Mouse (Mus musculus): ENCODE measurements around the gene Gpr61. TPM values are rescaled to one million over a fixed set of nuclear protein-coding genes. Genes with fewer than 3 reads are reported as not detected.

Gene Gpr61
- polyA plus RNA-seq, 1 experiment from 2014 or later: 2.1 TPM

DNA sequence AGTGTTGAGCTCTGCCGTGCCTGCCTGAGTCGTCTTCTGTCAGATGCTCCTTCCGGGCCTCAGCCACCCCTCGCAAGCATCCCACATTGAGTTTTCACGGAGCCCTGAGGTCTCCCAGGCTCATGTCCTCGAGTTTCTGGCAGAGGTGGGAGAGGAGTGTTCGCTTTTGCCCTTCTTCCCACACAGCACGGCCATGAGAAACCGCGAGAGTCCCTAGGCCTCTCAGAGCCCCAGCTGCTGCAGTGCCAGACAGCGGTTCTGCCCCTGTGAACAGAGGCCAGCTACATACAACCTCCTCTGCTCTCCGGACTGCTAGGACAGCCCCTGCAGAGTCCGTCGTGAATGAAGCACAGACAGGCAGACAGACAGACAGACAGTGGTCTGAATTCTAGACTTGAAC lies 12.8 kb upstream of the Gpr61 start:
- Histone ChIP-seq H3K9ac (replicated peaks) (no peak overlapping the region), H3K4me2 (replicated peaks) (no peak overlapping the region), H3K27ac (peak overlapping the region; percentile 79), H3K4me1 (replicated peaks) (peaks cover 47% of the 10 kb centered on the region), H3K9me3 (no peaks in the 10 kb centered on the region), H3K4me3 (replicated peaks) (no peak overlapping the region), H3K27me3 (no peaks in the 10 kb centered on the region), H3K36me3 (no peaks in the 10 kb centered on the region)
- ATAC-seq: no peak
- WGBS: 45% methylated on average over 14 of the region's 14 CpGs

DNA sequence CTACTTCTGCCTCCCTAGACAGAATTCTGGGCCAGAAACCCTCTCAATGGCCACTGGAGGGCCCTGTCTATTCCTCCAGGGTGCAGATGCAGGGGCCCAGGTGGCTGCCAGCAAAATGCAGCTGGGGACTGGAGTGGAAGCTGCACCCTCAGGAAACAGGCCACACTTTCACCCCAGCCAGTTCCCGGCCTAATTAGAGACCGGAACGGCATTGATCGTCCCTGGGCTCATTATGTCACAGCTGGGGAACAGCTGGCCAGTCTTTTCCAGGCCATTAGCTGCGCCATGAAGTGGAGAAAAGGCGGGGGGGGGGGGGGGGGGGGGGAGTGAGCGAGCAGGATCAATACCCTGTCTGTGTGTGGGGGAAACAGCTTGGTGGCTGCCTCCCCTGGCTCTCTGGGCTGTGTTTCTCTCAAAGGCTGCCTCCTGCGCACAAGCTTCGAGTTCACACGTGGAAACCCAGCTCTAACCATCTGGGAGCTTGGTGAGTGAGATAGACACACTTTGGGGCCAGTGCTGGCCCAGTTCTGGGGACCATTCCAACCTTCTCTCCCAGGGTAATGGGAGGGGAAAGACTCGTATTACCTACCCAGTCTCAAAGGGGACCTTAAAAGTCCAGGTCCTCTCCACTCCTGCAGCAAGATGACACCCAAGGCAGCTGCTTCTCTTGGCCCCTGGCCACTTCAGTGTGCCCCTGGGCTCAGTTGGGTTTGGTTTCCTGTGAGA lies 12.0 kb upstream of the Gpr61 start:
- no peaks in the 10 kb centered on the region for H3K36me3 ChIP-seq
- no peak overlapping the region for H3K4me3 ChIP-seq (replicated peaks)
- no peaks in the 10 kb centered on the region for H3K27me3 ChIP-seq
- peak overlapping the region; percentile 79 for H3K27ac ChIP-seq
- no peaks in the 10 kb centered on the region for H3K9me3 ChIP-seq
- peak; percentile 61 for ATAC-seq
- 0 out of 2 replicates have a peak overlapping the region, but pooled peaks have one; percentile 4 for H3K4me2 ChIP-seq (replicated peaks)
- H3K4me1 ChIP-seq (replicated peaks): peaks cover 47% of the 10 kb centered on the region
- H3K9ac ChIP-seq (replicated peaks): no peak overlapping the region
- WGBS: 2% methylated on average over 9 of the region's 11 CpGs

DNA sequence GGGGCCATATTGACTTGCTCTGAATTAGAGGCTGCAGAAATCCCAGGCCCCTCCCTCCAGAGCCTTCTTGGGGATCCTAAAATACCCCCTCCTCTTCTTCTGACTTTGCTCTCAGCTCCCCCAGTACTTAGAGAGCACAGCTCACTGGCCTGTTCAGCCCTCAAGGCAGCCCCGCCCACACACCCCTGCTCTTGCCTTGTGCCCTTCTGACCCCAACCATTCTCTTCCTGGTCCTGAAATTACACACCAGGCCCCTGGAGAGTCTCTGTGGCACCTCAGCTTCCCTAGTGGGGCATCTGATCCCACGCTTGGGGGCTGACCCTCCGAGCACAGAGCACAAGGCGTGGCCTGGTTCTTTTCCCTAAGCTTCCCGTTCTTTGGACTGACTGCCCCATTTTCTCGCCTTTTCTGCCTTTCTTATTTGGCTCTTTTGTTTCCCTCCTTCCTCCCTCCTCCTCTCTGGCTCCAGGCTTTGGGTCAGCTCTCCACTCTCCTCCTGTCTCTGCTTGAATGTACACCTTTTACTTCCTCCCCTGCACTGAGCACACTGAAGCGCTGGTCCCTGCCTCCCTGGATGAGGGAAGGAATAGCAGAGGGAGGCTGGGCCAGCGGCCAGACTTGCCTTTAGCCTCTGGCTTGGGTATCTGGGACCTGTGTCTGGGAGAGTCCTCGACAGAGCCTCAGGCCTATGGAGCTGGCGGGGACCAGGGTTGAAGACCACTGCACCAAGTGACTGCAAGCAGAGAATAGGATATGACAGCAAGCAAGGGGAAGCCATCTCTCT lies 11.0 kb upstream of the Gpr61 start:
- Histone ChIP-seq H3K4me3 (replicated peaks) (no peak overlapping the region), H3K27me3 (no peaks in the 10 kb centered on the region), H3K4me2 (replicated peaks) (no peak overlapping the region; the same call in 1 of the 2 replicates), H3K9ac (replicated peaks) (peak overlapping the region; percentile 39; the same call in 1 of the 2 replicates), H3K27ac (peak overlapping the region; percentile 79), H3K9me3 (no peaks in the 10 kb centered on the region), H3K4me1 (replicated peaks) (peaks cover 47% of the 10 kb centered on the region), H3K36me3 (no peaks in the 10 kb centered on the region)
- peak; percentile 19; the same call in 1 of the 2 replicates for ATAC-seq
- WGBS: 27% methylated on average over 10 of the region's 10 CpGs

DNA sequence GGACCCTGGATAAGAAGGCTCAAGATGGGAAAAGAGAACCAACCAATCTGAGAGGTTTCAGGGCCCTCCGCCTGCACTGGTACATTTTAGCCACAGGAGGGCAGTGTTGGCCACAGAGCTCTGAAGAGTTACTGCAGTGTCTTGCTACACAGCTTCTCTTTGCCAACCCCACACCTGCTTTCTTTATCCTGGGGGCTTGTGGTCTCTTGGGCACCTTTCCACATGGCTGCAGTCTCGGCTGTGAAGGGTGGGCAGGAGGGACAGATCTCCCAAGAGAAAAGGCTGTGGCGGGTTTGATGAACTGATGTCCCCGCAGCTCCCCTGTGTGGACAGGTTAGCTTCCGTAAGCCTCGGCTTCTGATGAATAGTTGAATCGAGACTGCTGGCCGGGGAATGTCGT lies 10.1 kb upstream of the Gpr61 start:
- Histone ChIP-seq H3K4me1 (replicated peaks) (peaks cover 47% of the 10 kb centered on the region), H3K9ac (replicated peaks) (no peak overlapping the region), H3K9me3 (no peaks in the 10 kb centered on the region), H3K27ac (peak overlapping the region; percentile 36), H3K27me3 (no peaks in the 10 kb centered on the region), H3K4me3 (replicated peaks) (peak overlapping the region; percentile 14), H3K36me3 (no peaks in the 10 kb centered on the region), H3K4me2 (replicated peaks) (peak overlapping the region; percentile 48)
- peak; percentile 72 for ATAC-seq
- WGBS: 21% methylated on average over 9 of the region's 9 CpGs

DNA sequence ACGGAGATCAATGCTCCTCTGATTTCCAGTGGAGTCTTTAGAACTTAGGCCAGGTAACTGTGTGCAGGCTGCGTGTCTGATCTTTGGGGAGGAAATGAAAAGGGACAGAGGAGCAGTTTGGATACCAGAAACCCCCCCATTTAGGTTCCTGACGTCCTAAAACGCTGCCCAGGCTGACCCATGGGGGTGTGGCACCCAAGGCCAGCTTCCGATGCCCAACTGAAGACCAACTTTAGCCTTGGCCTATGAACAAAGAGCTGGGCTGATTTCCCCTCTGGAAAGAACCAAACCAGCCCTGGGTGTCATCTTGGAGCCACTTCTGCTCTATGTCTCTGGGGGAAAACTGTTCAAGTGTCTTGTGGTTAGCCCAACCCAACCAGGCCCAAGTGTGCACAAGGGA lies 9.4 kb upstream of the Gpr61 start:
- H3K9ac ChIP-seq (replicated peaks): no peak overlapping the region
- ATAC-seq: no peak
- WGBS: 73% methylated on average over 5 of the region's 5 CpGs
- no peaks in the 10 kb centered on the region for H3K27me3 ChIP-seq
- H3K4me3 ChIP-seq (replicated peaks): no peak overlapping the region
- H3K9me3 ChIP-seq: no peaks in the 10 kb centered on the region
- H3K4me1 ChIP-seq (replicated peaks): peaks cover 47% of the 10 kb centered on the region
- H3K27ac ChIP-seq: no peak overlapping the region
- H3K36me3 ChIP-seq: no peaks in the 10 kb centered on the region
- H3K4me2 ChIP-seq (replicated peaks): no peak overlapping the region

DNA sequence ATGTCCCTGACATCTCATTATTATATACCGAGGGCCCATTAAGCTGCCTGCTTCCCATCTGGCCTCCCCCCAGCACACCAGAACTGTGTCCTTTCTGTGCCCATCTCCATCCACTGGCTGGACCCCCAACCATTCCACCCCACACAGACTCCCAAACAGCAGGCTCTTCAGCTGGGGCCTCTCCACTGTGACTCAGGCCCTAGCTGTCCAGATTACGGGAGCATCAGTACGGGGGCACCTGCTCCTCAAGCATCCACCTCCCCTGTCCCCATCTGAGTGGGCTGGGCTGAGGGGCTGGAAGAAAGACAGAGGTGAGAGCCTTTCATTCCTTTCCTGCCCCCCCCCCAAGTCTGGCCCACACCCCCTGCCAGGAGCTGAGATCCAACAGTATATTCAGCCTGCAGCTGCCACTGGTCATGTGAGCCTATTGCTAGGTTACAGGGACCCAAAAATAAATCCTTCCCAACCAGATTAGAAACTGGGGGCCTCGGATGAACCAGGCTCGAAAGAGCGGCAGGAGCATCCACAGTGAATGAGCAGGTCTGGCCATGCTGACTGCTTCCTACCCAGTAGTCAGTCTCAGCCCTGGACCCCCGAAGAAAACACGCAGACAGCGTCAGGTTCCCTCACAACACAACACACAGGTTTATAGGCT lies 3.8 kb upstream of the Gpr61 start:
- Histone ChIP-seq H3K4me2 (replicated peaks) (no peak overlapping the region), H3K9me3 (no peaks in the 10 kb centered on the region), H3K27ac (peak overlapping the region; percentile 80), H3K27me3 (no peaks in the 10 kb centered on the region), H3K9ac (replicated peaks) (0 out of 2 replicates have a peak overlapping the region, but pooled peaks have one; percentile 30), H3K4me3 (replicated peaks) (no peak overlapping the region), H3K36me3 (no peaks in the 10 kb centered on the region), H3K4me1 (replicated peaks) (peaks cover 19% of the 10 kb centered on the region)
- ATAC-seq: peak; percentile 67
- WGBS: 40% methylated on average over 9 of the region's 9 CpGs

DNA sequence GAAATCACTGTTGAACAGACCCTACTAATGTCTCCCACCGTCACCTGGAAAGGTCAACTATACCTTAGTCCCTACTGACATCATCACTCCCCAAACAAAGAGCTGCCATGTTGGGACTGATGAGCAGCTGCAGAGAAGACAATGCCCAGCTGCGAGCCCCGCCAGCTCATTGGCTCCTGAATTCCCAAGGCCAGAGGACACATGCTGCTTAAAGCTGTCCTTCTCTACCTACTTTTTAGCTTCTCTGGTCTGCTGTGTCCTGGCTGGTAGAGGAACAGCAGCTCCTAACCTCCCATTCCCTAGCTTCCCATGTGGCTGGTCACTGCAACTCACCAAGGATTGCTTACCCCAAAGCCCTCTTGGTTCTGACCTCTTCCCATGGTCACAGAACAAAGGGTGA lies 2.4 kb downstream of the Gpr61 start:
- Histone ChIP-seq H3K4me3 (replicated peaks) (no peak overlapping the region), H3K27ac (no peak overlapping the region), H3K4me2 (replicated peaks) (no peak overlapping the region), H3K27me3 (no peaks in the 10 kb centered on the region), H3K9me3 (no peaks in the 10 kb centered on the region), H3K9ac (replicated peaks) (no peak overlapping the region), H3K36me3 (no peaks in the 10 kb centered on the region), H3K4me1 (replicated peaks) (peaks cover 3% of the 10 kb centered on the region)
- no peak for ATAC-seq
- WGBS: 85% methylated on average over 3 of the region's 3 CpGs

DNA sequence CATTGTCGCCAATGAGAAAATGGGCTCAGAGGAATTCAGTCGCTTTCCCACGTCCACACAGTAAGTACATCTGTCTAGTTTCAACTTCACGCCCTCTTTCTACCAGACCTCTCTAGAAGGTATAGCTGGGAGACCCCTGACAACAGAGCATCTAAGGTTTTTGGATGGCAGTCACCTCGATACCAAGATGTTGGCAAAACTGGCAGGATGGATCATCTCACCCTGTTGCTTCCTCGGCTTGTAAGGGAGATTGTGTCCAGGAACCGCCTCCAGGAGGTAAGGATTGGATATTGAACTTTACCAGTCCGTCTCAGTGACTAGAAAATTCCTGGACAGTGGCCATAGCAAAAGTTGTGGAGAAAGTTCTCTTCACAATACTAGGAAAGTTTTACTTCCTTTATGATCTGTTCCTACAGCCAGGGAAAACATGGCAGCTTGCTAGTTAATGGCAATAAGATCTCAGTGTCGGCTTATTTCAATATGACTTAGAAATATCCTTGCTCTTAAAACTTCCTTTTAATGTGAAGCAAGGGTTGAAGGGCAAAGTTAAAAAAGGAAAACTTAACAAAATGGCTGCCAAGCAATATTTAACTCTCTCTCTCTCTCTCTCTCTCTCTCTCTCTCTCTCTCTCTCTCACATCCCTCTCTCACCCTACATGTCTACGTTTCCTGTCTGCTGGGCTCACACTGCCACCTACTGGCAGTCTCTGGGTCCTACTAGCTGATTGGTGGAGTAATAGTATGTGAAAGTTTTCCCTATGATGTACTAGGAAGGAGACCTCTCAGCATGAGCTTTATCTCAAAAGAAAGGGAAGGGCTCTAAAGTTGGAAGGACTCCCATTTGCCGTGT lies 7.1 kb downstream of the Gpr61 start:
- Histone ChIP-seq H3K27ac (no peak overlapping the region; the same call in 1 of the 2 replicates), H3K4me2 (replicated peaks) (no peak overlapping the region), H3K4me3 (replicated peaks) (no peak overlapping the region), H3K9ac (replicated peaks) (no peak overlapping the region), H3K36me3 (no peaks in the 10 kb centered on the region), H3K4me1 (replicated peaks) (peaks cover 33% of the 10 kb centered on the region), H3K27me3 (no peaks in the 10 kb centered on the region), H3K9me3 (no peaks in the 10 kb centered on the region)
- ATAC-seq: peak; percentile 47
- WGBS: 66% methylated on average over 11 of the region's 11 CpGs

DNA sequence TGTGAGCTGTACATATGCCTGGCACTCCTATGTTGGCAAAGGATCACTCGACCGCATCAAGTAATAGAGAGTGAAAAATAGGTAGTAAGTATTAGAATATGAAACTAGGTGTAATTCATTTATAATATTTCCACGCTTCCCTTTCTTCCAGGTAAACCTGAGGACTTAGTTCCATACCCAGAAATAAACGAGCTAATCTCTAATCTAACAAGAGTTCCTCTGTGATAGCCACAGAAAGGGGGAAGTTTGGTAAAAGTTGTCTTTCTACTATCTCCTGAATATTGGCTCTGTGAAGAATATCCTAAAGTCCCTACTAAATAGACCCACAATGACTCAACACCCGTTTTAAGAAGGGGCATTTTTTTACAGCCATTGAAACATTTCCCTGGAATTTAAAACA lies 8.0 kb downstream of the Gpr61 start:
- H3K9ac ChIP-seq (replicated peaks): peak overlapping the region; percentile 91
- peak overlapping the region; percentile 83 for H3K4me3 ChIP-seq (replicated peaks)
- H3K36me3 ChIP-seq: no peaks in the 10 kb centered on the region
- ATAC-seq: no peak
- peaks cover 33% of the 10 kb centered on the region for H3K4me1 ChIP-seq (replicated peaks)
- WGBS: 58% methylated on average over 5 of the region's 5 CpGs
- H3K27ac ChIP-seq: peak overlapping the region; percentile 94; the same call in 1 of the 2 replicates
- H3K27me3 ChIP-seq: no peaks in the 10 kb centered on the region
- H3K4me2 ChIP-seq (replicated peaks): peak overlapping the region; percentile 74
- no peaks in the 10 kb centered on the region for H3K9me3 ChIP-seq

DNA sequence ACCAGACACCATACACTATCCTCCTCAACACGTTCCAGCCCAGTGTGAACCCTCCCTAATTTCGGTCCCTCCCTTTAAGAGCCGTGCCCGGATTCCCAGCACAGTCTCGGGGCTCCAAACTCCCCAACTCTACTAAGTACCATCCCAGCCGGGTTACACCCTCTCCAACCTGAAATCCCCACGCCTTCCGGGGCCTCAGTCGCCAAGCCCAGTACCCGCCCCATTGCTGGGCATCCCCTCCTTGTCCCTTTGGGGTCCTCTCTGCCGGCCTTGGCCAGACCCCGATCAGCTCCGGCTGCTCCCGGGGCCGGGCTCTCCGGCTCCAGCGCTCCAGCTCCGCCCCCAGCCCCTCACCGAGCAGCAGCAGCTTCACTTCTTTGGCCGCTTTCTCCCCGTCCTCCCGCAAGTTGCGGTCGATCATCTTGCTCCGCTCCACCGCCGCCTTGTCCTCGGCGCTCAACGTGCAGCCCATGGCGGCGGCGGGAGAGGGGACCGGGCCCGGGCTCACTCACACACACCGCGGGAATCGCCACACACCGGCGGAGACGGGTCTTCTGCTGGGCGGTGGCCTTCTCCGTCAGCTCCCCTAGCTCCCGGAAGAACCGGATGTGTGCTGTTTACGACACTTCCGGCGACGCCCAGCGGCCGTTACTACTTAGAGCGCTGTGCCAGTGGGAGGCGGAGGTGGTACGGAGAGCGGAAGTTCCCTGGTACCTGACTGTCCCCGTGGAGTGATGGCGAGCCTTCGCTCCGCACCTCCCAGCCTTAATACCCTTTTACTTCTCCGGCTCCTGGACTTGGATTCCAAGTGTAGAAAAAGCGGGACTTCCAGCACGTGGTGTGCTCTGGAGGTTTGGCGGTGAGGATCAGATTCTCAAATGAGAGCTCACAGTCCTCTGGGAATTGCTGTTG lies 8.9 kb downstream of the Gpr61 start, which contains the start of gene Gnai3:
TSS of gene Gnai3 (minus strand) at position 613 of the 912 bp plus-strand sequence.
- Histone ChIP-seq H3K4me1 (replicated peaks) (peaks cover 33% of the 10 kb centered on the region), H3K36me3 (no peaks in the 10 kb centered on the region), H3K4me3 (replicated peaks) (peak within 1 kb of the TSS; percentile 83), H3K9ac (replicated peaks) (peak within 1 kb of the TSS; percentile 91), H3K9me3 (no peaks in the 10 kb centered on the region), H3K27me3 (no peaks in the 10 kb centered on the region), H3K27ac (peak within 1 kb of the TSS; percentile 94), H3K4me2 (replicated peaks) (peak within 1 kb of the TSS; percentile 74)
- peak; percentile 96 for ATAC-seq
- WGBS: under 1% methylated on average over 62 of the region's 63 CpGs
